Mouse (Mus musculus) lung, postnatal 0 days (tissue): ENCODE measurements around the gene Cald1.

Experiments used
- CTCF ChIP-seq: IDR thresholded peaks from 2 replicates; pipeline ENCODE4 v1.5.1; 2016; ENCODE audit warnings: antibody characterized with exemption, mild to moderate bottlenecking
- EP300 ChIP-seq: IDR thresholded peaks from 2 replicates; pipeline ENCODE4 v1.6.1; 2016; ENCODE audit warnings: antibody characterized with exemption, mild to moderate bottlenecking, control low read depth

DNA sequence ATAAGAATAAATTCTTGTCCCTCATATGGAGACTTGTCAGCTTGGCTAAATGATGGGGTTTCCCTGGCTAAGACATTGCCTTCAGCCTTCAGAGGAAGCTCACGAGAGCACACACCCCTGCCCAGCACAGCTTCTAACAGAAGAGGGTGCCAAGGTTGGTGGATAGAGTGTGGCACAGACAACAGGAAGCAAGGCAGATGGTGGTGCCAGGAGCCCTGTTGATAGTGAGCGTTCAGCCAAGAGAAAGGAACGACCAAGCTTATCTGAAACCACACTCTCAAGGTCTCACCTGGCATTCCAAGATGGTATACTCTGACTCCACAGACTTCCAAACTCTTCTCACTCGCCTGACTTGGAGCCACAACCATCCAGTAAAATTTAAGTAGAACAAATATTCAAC is 66.0 kb downstream of the Cald1 start:
- TF ChIP-seq CTCF: no peak
- TF ChIP-seq EP300: no peak
